Mouse (Mus musculus): ENCODE results near the gene Ankrd34a. TPM values are rescaled to one million over a fixed set of nuclear protein-coding genes. Genes with fewer than 3 reads are reported as not detected.

Ankrd34a gene
- polyA plus RNA-seq, 1 experiment from 2014 or later = 2.2 TPM

DNA sequence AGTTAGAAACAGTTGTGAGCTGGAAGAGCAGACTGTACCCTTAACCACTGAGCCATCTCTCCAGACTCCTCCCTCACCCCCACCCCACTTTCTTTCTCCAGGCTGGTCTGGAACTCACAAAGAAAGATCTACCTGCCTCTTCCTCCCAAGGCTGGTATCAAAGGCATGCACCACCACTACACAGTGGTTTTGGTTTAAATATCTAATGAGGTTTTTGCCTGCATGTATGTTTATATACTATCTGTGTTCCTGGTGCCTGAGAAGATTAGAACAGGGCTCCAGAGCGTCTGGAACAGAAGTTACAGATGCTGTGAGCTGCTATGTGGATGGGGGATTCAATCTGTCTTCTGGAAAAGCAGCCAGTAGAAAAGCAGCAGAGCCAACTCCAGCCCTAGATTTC lies 37.6 kb downstream of the Ankrd34a start:
- ATAC-seq (ENCODE audit: insufficient read depth, low FRiP score, low read depth) = no peak
- H3K27me3 ChIP-seq (replicated peaks) = no peaks in the 10 kb centered on the region
- H3K4me1 ChIP-seq = peaks cover 16% of the 10 kb centered on the region
- H3K4me3 ChIP-seq (replicated peaks) = no peak overlapping the region
- no peak overlapping the region for H3K9ac ChIP-seq
- H3K9me3 ChIP-seq = no peaks in the 10 kb centered on the region
- no peak overlapping the region for H3K27ac ChIP-seq
- H3K4me2 ChIP-seq = no peak overlapping the region
- H3K36me3 ChIP-seq = peaks cover 24% of the 10 kb centered on the region; the same call in 1 of the 2 replicates
- WGBS = 73% methylated on average over 1 of the region's 1 CpGs

DNA sequence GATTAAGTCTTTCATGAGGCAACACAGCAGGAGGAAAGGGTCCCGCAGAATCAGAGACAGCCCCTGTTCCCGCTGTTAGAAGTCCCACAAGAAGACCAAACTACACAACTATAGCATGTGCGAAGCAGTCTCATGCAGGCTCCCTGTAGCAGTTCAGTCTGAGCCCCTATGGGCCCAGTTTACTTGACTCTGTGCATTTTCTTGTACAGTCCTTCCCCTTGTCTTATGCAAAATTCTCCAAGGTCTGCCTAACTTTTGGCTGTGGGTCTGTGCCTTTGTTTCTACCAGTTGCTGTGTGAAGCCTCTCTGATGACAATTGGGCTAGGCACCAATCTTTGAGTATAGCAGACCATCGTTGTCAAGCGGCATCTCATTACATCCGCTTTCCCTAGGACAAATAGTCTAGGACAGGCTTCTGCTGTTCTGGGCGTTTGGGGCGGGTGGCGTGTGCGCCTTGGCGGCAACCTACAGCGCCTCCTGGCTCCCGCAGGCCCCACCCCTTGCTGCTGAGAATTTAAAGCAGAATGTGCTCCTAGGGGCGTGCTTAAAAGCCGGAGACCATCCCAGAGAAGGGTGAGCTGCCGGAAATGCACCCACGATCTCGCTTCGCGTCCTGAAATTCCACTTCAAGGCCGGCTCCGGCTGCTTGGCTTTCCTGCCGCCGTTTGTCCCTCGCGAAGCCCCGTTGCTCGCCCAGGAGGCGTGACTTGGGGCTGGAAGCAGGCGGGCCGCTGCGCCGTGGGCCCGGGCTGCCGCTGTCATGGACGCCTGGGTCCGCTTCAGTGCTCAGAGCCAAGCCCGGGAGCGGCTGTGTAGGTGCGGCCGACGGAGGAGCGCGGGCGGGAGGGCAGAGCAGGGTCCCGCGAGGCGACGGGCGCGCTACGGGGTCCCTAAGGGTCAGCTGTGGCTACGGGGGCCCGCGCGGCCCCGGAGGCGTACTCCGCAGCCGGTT lies 38.8 kb downstream of the Ankrd34a start, which contains the start of the genes Pex11b and Gm42957:
Gene Pex11b (plus strand): TSS at position 449 of the 952 bp plus-strand sequence.
Gene Gm42957 (plus strand): TSS at position 547 of the 952 bp plus-strand sequence.
- WGBS = 2% methylated on average over 60 of the region's 60 CpGs
- Histone ChIP-seq H3K4me3 (replicated peaks) (peak within 1 kb of the TSS; percentile 79), H3K4me2 (peak within 1 kb of the TSS; percentile 70), H3K4me1 (peaks cover 16% of the 10 kb centered on the region), H3K36me3 (peaks cover 31% of the 10 kb centered on the region; the same call in 1 of the 2 replicates), H3K27ac (peak within 1 kb of the TSS; percentile 89), H3K27me3 (replicated peaks) (no peaks in the 10 kb centered on the region), H3K9me3 (no peaks in the 10 kb centered on the region), H3K9ac (peak within 1 kb of the TSS; percentile 85)
- ATAC-seq (ENCODE audit: insufficient read depth, low FRiP score, low read depth) = peak; percentile 88

DNA sequence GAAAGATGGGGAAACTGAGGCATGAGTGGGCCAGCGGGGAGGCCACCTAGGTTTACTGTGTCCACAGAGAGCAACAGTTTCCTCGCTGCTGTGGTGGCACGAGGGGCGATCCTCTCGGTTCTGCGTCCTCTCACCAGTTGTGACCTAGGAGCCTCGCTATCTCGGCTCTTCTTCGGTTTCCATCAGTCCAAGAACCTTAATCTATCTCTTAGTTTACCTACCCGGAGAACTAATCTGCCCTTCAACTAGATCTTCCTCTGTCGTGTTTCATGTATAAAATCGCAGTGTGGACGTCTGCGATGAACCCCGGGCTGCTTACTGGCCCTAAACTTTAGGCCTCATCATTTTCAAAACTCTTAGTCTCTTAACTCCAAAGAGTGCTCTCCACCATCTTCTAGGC lies 39.5 kb downstream of the Ankrd34a start:
- peak overlapping the region; percentile 85 for H3K9ac ChIP-seq
- WGBS = 7% methylated on average over 15 of the region's 15 CpGs
- ATAC-seq (ENCODE audit: insufficient read depth, low FRiP score, low read depth) = no peak; the same call in 1 of the 2 replicates
- peaks cover 31% of the 10 kb centered on the region; the same call in 1 of the 2 replicates for H3K36me3 ChIP-seq
- peak overlapping the region; percentile 70 for H3K4me2 ChIP-seq
- no peaks in the 10 kb centered on the region for H3K9me3 ChIP-seq
- peak overlapping the region; percentile 79 for H3K4me3 ChIP-seq (replicated peaks)
- no peaks in the 10 kb centered on the region for H3K27me3 ChIP-seq (replicated peaks)
- peak overlapping the region; percentile 89 for H3K27ac ChIP-seq
- peaks cover 12% of the 10 kb centered on the region for H3K4me1 ChIP-seq

DNA sequence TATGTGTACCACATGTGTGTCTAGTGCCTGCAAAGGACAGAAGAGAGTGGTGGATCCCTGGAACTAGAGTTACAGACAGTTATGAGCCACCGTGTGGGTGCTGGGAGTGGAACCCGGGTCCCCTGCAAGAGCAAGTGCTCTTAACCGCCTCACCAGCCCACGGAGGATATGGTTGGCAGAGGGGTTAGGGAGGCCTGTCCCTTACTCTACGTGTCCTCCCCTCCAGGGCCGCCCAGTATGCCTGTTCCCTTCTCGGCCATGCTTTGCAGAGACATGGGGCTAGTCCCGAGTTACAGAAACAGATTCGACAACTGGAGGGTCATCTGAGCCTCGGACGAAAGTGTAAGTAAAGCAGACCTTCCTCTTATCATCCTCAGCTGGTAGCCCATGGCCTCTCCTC lies 40.0 kb downstream of the Ankrd34a start:
- Histone ChIP-seq H3K9ac (peak overlapping the region; percentile 85; the same call in 1 of the 2 replicates), H3K4me3 (replicated peaks) (peak overlapping the region; percentile 79), H3K4me2 (peak overlapping the region; percentile 70), H3K27me3 (replicated peaks) (no peaks in the 10 kb centered on the region), H3K36me3 (peaks cover 31% of the 10 kb centered on the region; the same call in 1 of the 2 replicates), H3K4me1 (peaks cover 12% of the 10 kb centered on the region), H3K9me3 (no peaks in the 10 kb centered on the region), H3K27ac (no peak overlapping the region)
- 73% methylated on average over 11 of the region's 11 CpGs for WGBS
- no peak for ATAC-seq (ENCODE audit: insufficient read depth, low FRiP score, low read depth)

DNA sequence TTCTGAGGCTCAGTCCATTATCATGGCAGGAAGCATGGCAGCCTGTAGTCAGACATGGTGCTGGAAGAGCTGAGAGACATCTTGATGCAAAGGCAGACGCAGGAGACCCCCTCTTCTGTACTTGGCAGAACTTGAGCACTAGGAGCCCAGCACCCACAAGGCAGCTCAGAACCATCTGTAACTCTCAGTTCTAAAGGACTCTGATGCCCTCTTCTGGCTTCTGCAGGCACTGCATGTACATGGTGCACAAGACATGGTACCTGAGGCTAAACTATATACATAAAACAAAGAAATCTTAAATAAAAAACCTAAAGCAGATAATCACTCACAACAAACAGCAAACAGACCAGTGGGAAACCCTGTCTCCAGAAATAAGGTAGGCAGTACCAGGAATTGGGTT lies 42.8 kb downstream of the Ankrd34a start:
- Histone ChIP-seq H3K9ac (no peak overlapping the region), H3K36me3 (peaks cover 23% of the 10 kb centered on the region; the same call in 1 of the 2 replicates), H3K4me1 (peaks cover 9% of the 10 kb centered on the region), H3K27me3 (replicated peaks) (no peaks in the 10 kb centered on the region), H3K4me3 (replicated peaks) (no peak overlapping the region), H3K9me3 (no peaks in the 10 kb centered on the region), H3K4me2 (no peak overlapping the region), H3K27ac (no peak overlapping the region)
- no peak for ATAC-seq (ENCODE audit: insufficient read depth, low FRiP score, low read depth)
- 71% methylated on average over 1 of the region's 1 CpGs for WGBS

DNA sequence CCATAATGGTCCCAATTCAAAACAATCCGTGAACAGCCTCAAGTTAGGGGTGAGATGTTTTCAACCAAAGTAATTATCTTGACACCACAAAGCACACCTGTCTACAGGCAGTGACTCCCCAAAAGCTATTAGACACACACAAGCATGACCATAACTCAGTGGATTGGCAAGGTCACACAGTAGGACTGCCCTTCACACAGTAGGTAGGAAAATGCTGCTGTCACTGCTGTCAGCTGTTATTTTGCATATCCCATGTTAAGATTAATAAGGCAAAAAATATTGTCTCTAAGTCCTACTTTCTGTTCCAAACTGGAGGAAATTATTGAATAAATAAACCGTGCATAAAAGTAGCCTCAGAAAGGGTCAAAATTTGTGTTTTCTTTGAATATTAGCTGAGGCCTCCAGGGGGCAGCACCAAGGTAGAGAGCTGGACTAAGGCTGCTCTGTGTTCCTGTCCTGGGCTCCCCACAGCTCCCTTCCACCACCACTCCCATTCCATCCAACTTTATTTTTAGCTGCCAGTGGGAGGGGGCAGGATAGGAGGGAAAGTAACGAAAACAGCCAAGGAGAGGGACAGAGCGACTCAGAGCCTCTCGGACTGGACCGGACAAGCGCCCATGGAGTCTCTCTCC lies 48.7 kb downstream of the Ankrd34a start, which contains the start of gene Itga10:
Gene Itga10 (plus strand): TSS at position 567 of the 632 bp plus-strand sequence.
- Histone ChIP-seq H3K27ac (no peak within 1 kb of the TSS), H3K9me3 (no peaks in the 10 kb centered on the region), H3K36me3 (peaks cover under 1% of the 10 kb centered on the region; the same call in 1 of the 2 replicates), H3K9ac (no peak within 1 kb of the TSS), H3K4me2 (no peak within 1 kb of the TSS), H3K4me1 (no peaks in the 10 kb centered on the region), H3K4me3 (replicated peaks) (no peak within 1 kb of the TSS), H3K27me3 (replicated peaks) (no peaks in the 10 kb centered on the region)
- ATAC-seq (ENCODE audit: insufficient read depth, low FRiP score, low read depth) = 0 out of 2 replicates have a peak, but pooled peaks have one; percentile 18
- WGBS = 54% methylated on average over 7 of the region's 7 CpGs

DNA sequence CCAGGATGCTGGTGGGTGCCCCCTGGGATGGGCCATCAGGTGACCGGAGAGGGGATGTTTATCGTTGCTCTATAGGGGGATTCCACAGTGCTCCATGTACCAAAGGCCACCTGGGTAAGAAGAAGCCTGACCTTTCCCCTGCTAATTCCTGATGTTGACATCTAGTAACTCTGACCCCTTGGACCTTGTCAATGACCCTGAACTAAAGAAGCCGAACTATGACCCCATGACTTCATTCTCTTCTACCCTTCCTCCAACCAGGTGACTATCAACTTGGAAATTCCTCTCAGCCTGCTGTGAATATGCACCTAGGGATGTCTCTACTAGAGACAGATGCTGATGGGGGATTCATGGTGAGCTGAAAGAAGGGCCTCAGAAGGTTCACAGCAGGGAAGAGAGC lies 50.9 kb downstream of the Ankrd34a start:
- no peaks in the 10 kb centered on the region; the same call in 1 of the 2 replicates for H3K36me3 ChIP-seq
- no peak overlapping the region for H3K27ac ChIP-seq
- no peak overlapping the region for H3K4me3 ChIP-seq (replicated peaks)
- H3K4me1 ChIP-seq = no peaks in the 10 kb centered on the region
- no peak for ATAC-seq (ENCODE audit: insufficient read depth, low FRiP score, low read depth)
- no peaks in the 10 kb centered on the region for H3K27me3 ChIP-seq (replicated peaks)
- no peaks in the 10 kb centered on the region for H3K9me3 ChIP-seq
- H3K9ac ChIP-seq = no peak overlapping the region
- no peak overlapping the region for H3K4me2 ChIP-seq
- 81% methylated on average over 3 of the region's 3 CpGs for WGBS

Other genes with a start within 250 kb of the Ankrd34a start
- 0.28 and 0.37 TPM in 2 replicates for gene BC107364, start 144.3 kb upstream of the Ankrd34a start, polyA plus RNA-seq (2015; fragmentation: Nextera tagmentation; extraction: Ambion mirVana)
- gene Hfe2, start 71.5 kb upstream of the Ankrd34a start, polyA plus RNA-seq (2015; fragmentation: Nextera tagmentation; extraction: Ambion mirVana) = 0.72 and 0.78 TPM in 2 replicates
- gene Txnip, start 38.7 kb upstream of the Ankrd34a start, polyA plus RNA-seq (2015; fragmentation: Nextera tagmentation; extraction: Ambion mirVana) = 140 and 159 TPM in 2 replicates
- 1.6 and 1.8 TPM in 2 replicates for gene Gm16253, start 19.7 kb upstream of the Ankrd34a start, polyA plus RNA-seq (2015; fragmentation: Nextera tagmentation; extraction: Ambion mirVana)
- gene Polr3gl, start 2.5 kb upstream of the Ankrd34a start, polyA plus RNA-seq (2015; fragmentation: Nextera tagmentation; extraction: Ambion mirVana) = 35.3 and 37.3 TPM in 2 replicates
- 6.4 and 6.9 TPM in 2 replicates for gene Lix1l, start 4.5 kb downstream of the Ankrd34a start, polyA plus RNA-seq (2015; fragmentation: Nextera tagmentation; extraction: Ambion mirVana)
- gene Rbm8a, start 33.3 kb downstream of the Ankrd34a start, polyA plus RNA-seq (2015; fragmentation: Nextera tagmentation; extraction: Ambion mirVana) = 113 and 128 TPM in 2 replicates
- gene Pex11b, start 38.7 kb downstream of the Ankrd34a start, polyA plus RNA-seq (2015; fragmentation: Nextera tagmentation; extraction: Ambion mirVana) = 41.9 and 43.4 TPM in 2 replicates
- 0.06 TPM in 1 of 2 replicates, not detected in the other for gene Gm42957, start 38.8 kb downstream of the Ankrd34a start, polyA plus RNA-seq (2015; fragmentation: Nextera tagmentation; extraction: Ambion mirVana)
- gene Itga10, start 48.9 kb downstream of the Ankrd34a start, polyA plus RNA-seq (2015; fragmentation: Nextera tagmentation; extraction: Ambion mirVana) = 0.80 and 0.83 TPM in 2 replicates
- gene Ankrd35, start 73.5 kb downstream of the Ankrd34a start, polyA plus RNA-seq (2015; fragmentation: Nextera tagmentation; extraction: Ambion mirVana) = 2.8 and 3.8 TPM in 2 replicates
- 49.3 and 51.9 TPM in 2 replicates for gene Pias3, start 99.7 kb downstream of the Ankrd34a start, polyA plus RNA-seq (2015; fragmentation: Nextera tagmentation; extraction: Ambion mirVana)
- 6.2 and 7.3 TPM in 2 replicates for gene Nudt17, start 111.9 kb downstream of the Ankrd34a start, polyA plus RNA-seq (2015; fragmentation: Nextera tagmentation; extraction: Ambion mirVana)
- 31.8 and 35.2 TPM in 2 replicates for gene Polr3c, start 131.0 kb downstream of the Ankrd34a start, polyA plus RNA-seq (2015; fragmentation: Nextera tagmentation; extraction: Ambion mirVana)
- gene Rnf115, start 131.0 kb downstream of the Ankrd34a start, polyA plus RNA-seq (2015; fragmentation: Nextera tagmentation; extraction: Ambion mirVana) = 40.4 and 42.7 TPM in 2 replicates
- gene Pdzk1, start 232.6 kb downstream of the Ankrd34a start, polyA plus RNA-seq (2015; fragmentation: Nextera tagmentation; extraction: Ambion mirVana) = 2.6 and 3.5 TPM in 2 replicates
- gene Cd160, start 232.7 kb downstream of the Ankrd34a start, polyA plus RNA-seq (2015; fragmentation: Nextera tagmentation; extraction: Ambion mirVana) = 0.19 and 0.46 TPM in 2 replicates